In the genomic region with DNA sequence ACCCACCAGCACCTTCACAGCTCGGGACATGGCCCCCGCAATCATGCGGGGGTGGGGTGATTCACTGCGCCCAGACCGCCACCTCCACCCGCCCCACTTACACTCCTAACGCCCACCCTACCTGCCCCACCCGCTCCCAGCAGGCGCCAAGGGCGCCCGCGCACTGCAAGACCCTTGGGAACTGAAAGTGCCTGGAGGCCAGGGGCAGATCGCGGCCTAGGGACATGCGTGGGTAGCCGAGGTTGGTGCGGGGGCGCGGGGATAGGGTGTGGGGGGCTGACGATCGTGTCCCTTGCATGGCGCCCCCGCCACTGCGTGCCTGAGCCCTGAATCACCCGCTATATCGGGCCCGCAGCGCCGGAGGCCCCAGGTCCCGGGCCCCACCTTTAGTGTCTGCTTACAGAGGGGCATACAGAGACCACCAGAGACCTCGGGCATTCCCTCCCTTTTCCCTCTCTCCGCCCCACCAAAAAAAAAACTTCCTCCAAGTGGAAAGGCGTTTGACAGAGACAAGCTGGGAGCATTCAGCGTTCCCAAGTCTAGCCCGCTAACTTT, we compare ENCODE assay signal across 8 mouse cellular contexts. TPM values are rescaled to one million over a fixed set of nuclear protein-coding genes. Genes with fewer than 3 reads are reported as not detected.
A peak's percentile ranks its signal among the peaks of the same experiment; 100 is the strongest.
DNase-seq lines count a peak whose midpoint lies in the region; ATAC-seq and TF ChIP-seq lines count a peak whose summit lies in the region.

No protein-coding gene starts in this region.

- H3K9me3 ChIP-seq in heart, embryonic 12.5 days (replicated peaks): no peaks in the 10 kb centered on the region
- H3K9me3 ChIP-seq in limb, embryonic 14.5 days (ENCODE audit: control insufficient read depth, low read length): no peaks in the 10 kb centered on the region
- H3K9me3 ChIP-seq in neural tube, embryonic 11.5 days (ENCODE audit: control insufficient read depth, low read length): no peaks in the 10 kb centered on the region

- DNase-seq in kidney, adult 2 months: no peak
- no peak for DNase-seq in kidney, adult 9 months
- DNase-seq in adrenal gland, postnatal 10 days: peak; percentile 56
- no peak for DNase-seq in limb, embryonic 14.5 days (ENCODE audit: low spot score)
- DNase-seq in neural tube, embryonic 11.5 days (ENCODE audit: low spot score): no peak
- DNase-seq in embryo, embryonic 11 days: no peak
- DNase-seq in cerebellum, adult 11 months: no peak

- H3K9ac ChIP-seq in heart, embryonic 12.5 days: peak overlapping the region; percentile 94
- H3K9ac ChIP-seq in limb, embryonic 14.5 days (ENCODE audit: low read depth, low read length, severe bottlenecking): peak overlapping the region; percentile 71
- peak overlapping the region; percentile 26; the same call in 1 of the 2 replicates for H3K9ac ChIP-seq in neural tube, embryonic 11.5 days (ENCODE audit: low read length)

- H3K4me2 ChIP-seq in heart, embryonic 12.5 days: peak overlapping the region; percentile 78
- peak overlapping the region; percentile 87 for H3K4me2 ChIP-seq in limb, embryonic 14.5 days (replicated peaks; ENCODE audit: low read depth, low read length, severe bottlenecking)
- H3K4me2 ChIP-seq in neural tube, embryonic 11.5 days (ENCODE audit: low read depth): peak overlapping the region; percentile 44

- peak overlapping the region; percentile 90 for H3K4me3 ChIP-seq in kidney, adult 2 months (ENCODE audit: insufficient read depth, low read depth, low read length)
- H3K4me3 ChIP-seq in heart, embryonic 12.5 days: peak overlapping the region; percentile 88
- peak overlapping the region; percentile 75 for H3K4me3 ChIP-seq in limb, embryonic 14.5 days (replicated peaks; ENCODE audit: low read length)
- peak overlapping the region; percentile 34 for H3K4me3 ChIP-seq in neural tube, embryonic 11.5 days (ENCODE audit: low read depth, low read length)

- H3K27me3 ChIP-seq in kidney, adult 2 months (replicated peaks; ENCODE audit: control insufficient read depth, insufficient read depth, low read length): no peaks in the 10 kb centered on the region
- no peaks in the 10 kb centered on the region for H3K27me3 ChIP-seq in heart, embryonic 12.5 days (replicated peaks)
- peaks cover 4% of the 10 kb centered on the region for H3K27me3 ChIP-seq in limb, embryonic 14.5 days (ENCODE audit: control insufficient read depth, insufficient read depth, low read length)
- peaks cover 44% of the 10 kb centered on the region for H3K27me3 ChIP-seq in neural tube, embryonic 11.5 days (ENCODE audit: control insufficient read depth, insufficient read depth, low read length)

- H3K27ac ChIP-seq in kidney, adult 2 months (ENCODE audit: insufficient read depth, low read depth, low read length): peak overlapping the region; percentile 79
- peak overlapping the region; percentile 98 for H3K27ac ChIP-seq in heart, embryonic 12.5 days (ENCODE audit: poor library complexity, severe bottlenecking)
- H3K27ac ChIP-seq in limb, embryonic 14.5 days (replicated peaks; ENCODE audit: low read depth, low read length): peak overlapping the region; percentile 79; the same call in 1 of the 2 replicates
- H3K27ac ChIP-seq in neural tube, embryonic 11.5 days (ENCODE audit: low read depth, low read length): no peak overlapping the region

- 8% methylated on average over 31 of the region's 35 CpGs for WGBS in kidney, adult 2 months
- under 1% methylated on average over 34 of the region's 35 CpGs for WGBS in heart, embryonic 12.5 days
- WGBS in limb, embryonic 14.5 days: 1% methylated on average over 19 of the region's 35 CpGs
- 5% methylated on average over 31 of the region's 35 CpGs for WGBS in neural tube, embryonic 11.5 days

- no peak for TF ChIP-seq POLR2A in kidney, adult 2 months (IDR thresholded peaks at IDR 0.05; ENCODE audit: low read depth, low read length)
- TF ChIP-seq POLR2A in limb, embryonic 14.5 days (IDR thresholded peaks at IDR 0.05; ENCODE audit: borderline replicate concordance, extremely low read depth, insufficient read depth, insufficient read length): no peak

- TF ChIP-seq CTCF in kidney, adult 2 months (conservative IDR thresholded peaks at IDR 0.05; ENCODE audit: insufficient read depth, insufficient read length, low read depth, low read length): no peak

- no peaks in the 10 kb centered on the region for H3K36me3 ChIP-seq in kidney, adult 2 months (ENCODE audit: control insufficient read depth, insufficient read depth, low read length)
- H3K36me3 ChIP-seq in heart, embryonic 12.5 days: peaks cover 23% of the 10 kb centered on the region
- peaks cover 3% of the 10 kb centered on the region; the same call in 1 of the 2 replicates for H3K36me3 ChIP-seq in limb, embryonic 14.5 days (ENCODE audit: control insufficient read depth, insufficient read depth, low read length)
- no peaks in the 10 kb centered on the region for H3K36me3 ChIP-seq in neural tube, embryonic 11.5 days (ENCODE audit: control insufficient read depth, insufficient read depth, low read length)

- no peaks in the 10 kb centered on the region for H3K4me1 ChIP-seq in kidney, adult 2 months (ENCODE audit: control insufficient read depth, insufficient read depth, low read length)
- peaks cover 54% of the 10 kb centered on the region for H3K4me1 ChIP-seq in heart, embryonic 12.5 days (replicated peaks)
- peaks cover 14% of the 10 kb centered on the region for H3K4me1 ChIP-seq in limb, embryonic 14.5 days (ENCODE audit: control insufficient read depth, insufficient read depth, low read length)
- peaks cover 6% of the 10 kb centered on the region; the same call in 1 of the 2 replicates for H3K4me1 ChIP-seq in neural tube, embryonic 11.5 days (ENCODE audit: control insufficient read depth, insufficient read depth, low read length)

- peak; percentile 17; the same call in 1 of the 2 replicates for ATAC-seq in heart, embryonic 12.5 days (ENCODE audit: insufficient number of reproducible peaks, low FRiP score)
- ATAC-seq in limb, embryonic 14.5 days (ENCODE audit: low FRiP score, low read depth): no peak
- no peak for ATAC-seq in neural tube, embryonic 11.5 days (ENCODE audit: insufficient read depth, low FRiP score, low TSS enrichment)

RNA-seq across cellular contexts. Expression of a gene that starts 1.4 kb away (rescaled TPM):
- polyA plus RNA-seq in kidney, adult 2 months (2012; rRNA removed): 32.1 and 35.0 TPM in 2 replicates
- 100 to 1,000 TPM; 327 to 368 TPM for total RNA-seq in adrenal gland, postnatal 10 days (2021)
- 342 and 348 TPM in 2 replicates for polyA plus RNA-seq in heart, embryonic 12.5 days (2016; fragmentation: Nextera tagmentation; extraction: Ambion mirVana)
- polyA plus RNA-seq in limb, embryonic 14.5 days (2012; rRNA removed): 81.3 and 96.8 TPM in 2 replicates
- polyA plus RNA-seq in limb, embryonic 14.5 days (2014; fragmentation: Nextera tagmentation; extraction: Ambion mirVana): 128 and 135 TPM in 2 replicates
- polyA plus RNA-seq in neural tube, embryonic 11.5 days (2014; fragmentation: Nextera tagmentation; extraction: Ambion mirVana): 11.4 and 12.3 TPM in 2 replicates

RNA-seq across cellular contexts. Expression of a gene that starts 29.9 kb away (rescaled TPM):
- 55.5 and 57.2 TPM in 2 replicates for polyA plus RNA-seq in kidney, adult 2 months (2012; rRNA removed)
- 10 to 100 TPM; 68.2 to 75.6 TPM for total RNA-seq in adrenal gland, postnatal 10 days (2021)
- polyA plus RNA-seq in heart, embryonic 12.5 days (2016; fragmentation: Nextera tagmentation; extraction: Ambion mirVana): 60.0 and 63.2 TPM in 2 replicates
- polyA plus RNA-seq in limb, embryonic 14.5 days (2012; rRNA removed): 56.1 and 66.2 TPM in 2 replicates
- polyA plus RNA-seq in limb, embryonic 14.5 days (2014; fragmentation: Nextera tagmentation; extraction: Ambion mirVana): 63.0 and 65.9 TPM in 2 replicates
- polyA plus RNA-seq in neural tube, embryonic 11.5 days (2014; fragmentation: Nextera tagmentation; extraction: Ambion mirVana): 34.7 and 42.1 TPM in 2 replicates

RNA-seq across cellular contexts. Expression of a gene that starts 40.0 kb away (rescaled TPM):
- polyA plus RNA-seq in kidney, adult 2 months (2012; rRNA removed): 48.4 and 54.0 TPM in 2 replicates
- total RNA-seq in adrenal gland, postnatal 10 days (2021): 10 to 100 TPM; 93.4 to 95.8 TPM
- polyA plus RNA-seq in heart, embryonic 12.5 days (2016; fragmentation: Nextera tagmentation; extraction: Ambion mirVana): 70.0 and 71.4 TPM in 2 replicates
- polyA plus RNA-seq in limb, embryonic 14.5 days (2012; rRNA removed): 60.9 and 72.8 TPM in 2 replicates
- 31.8 and 32.7 TPM in 2 replicates for polyA plus RNA-seq in limb, embryonic 14.5 days (2014; fragmentation: Nextera tagmentation; extraction: Ambion mirVana)
- 50.2 and 54.1 TPM in 2 replicates for polyA plus RNA-seq in neural tube, embryonic 11.5 days (2014; fragmentation: Nextera tagmentation; extraction: Ambion mirVana)

Comparison
In these comparisons a context has a peak if more than half of its experiments do, and no peak if none do; other contexts are left out.
1. H3K4me3 ChIP-seq: peak in every context shown above with its lines; median percentile 90 in kidney, adult 2 months; 88 in heart, embryonic 12.5 days; 75 in limb, embryonic 14.5 days; 34 in neural tube, embryonic 11.5 days.
2. H3K9ac ChIP-seq: peak in every context shown above with its lines; median percentile 94 in heart, embryonic 12.5 days; 71 in limb, embryonic 14.5 days; 26 in neural tube, embryonic 11.5 days.